Mouse (Mus musculus) olfactory bulb, adult 2 months (tissue): ENCODE measurements around the gene Abcf2.

Experiments
- CTCF ChIP-seq: fragments of 200-500 bp; IDR thresholded peaks from 2 replicates; pipeline ENCODE4 v1.5.1; 2012; ENCODE audit warnings: low read depth, mild to moderate bottlenecking, low read length, moderate library complexity; ENCODE audit not compliant: insufficient read depth
- POLR2A ChIP-seq: fragments of 200-500 bp; IDR thresholded peaks from 2 replicates; pipeline ENCODE4 v1.6.1; 2012; ENCODE audit warnings: mild to moderate bottlenecking, low read depth, low read length, moderate library complexity; ENCODE audit not compliant: insufficient read depth

DNA sequence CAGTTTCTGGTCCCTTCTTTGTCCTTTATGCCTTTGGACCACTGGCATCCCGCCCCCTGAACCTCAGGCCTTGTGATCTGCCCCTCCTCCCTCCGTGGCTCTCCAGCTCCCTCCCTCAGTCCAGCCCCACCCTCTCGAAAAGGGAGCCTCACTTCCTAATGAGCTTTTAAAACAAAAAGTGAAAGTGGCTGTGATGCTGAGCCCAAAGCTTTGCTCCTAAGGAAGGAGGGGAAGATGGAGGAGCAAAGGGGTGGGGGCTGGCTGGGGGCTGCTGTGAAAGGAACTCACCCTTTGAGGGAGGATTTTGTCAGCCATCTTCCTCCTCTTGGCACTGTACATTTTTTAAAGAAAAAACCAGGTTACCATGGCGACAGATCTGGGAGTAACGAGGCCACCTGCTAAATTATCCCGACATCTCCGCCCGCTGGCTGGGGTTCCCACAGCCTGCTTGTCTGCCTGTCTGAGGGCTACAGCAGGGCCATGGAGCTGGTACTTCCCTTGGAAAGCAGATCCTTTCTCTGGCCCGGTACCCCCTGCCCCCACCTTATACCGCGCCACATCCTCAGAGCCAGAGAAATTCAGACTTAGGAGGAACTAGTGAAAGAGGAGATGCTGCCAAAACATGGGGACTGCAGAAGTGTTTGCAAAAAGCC lies 19.4 kb upstream of the Abcf2 start:
- no peak for TF ChIP-seq CTCF
- no peak for TF ChIP-seq POLR2A
